Mouse (Mus musculus) T-cell, adult 2 months (primary cell): ENCODE data around the gene Umod.

Experiments
- DNase-seq: peaks from one replicate; pipeline ENCODE4 v3.0.0; 2022; ENCODE audit warnings: low spot score

The Umod gene

GRCm38 (mm10) chr7:119427180-119427616 is 51.9 kb downstream of the Umod start:
- no peak for DNase-seq

GRCm38 (mm10) chr7:119420730-119421129 is 58.4 kb downstream of the Umod start:
- DNase-seq: no peak

- no peak for DNase-seq
Observed at GRCm38 (mm10) chr7:119418523-119418922, 60.6 kb downstream of the Umod start.
